Mouse (Mus musculus) liver, postnatal 0 days (tissue): ENCODE measurements around the gene Uvrag.

Experiments
- CTCF ChIP-seq: sonication (generic); IDR thresholded peaks from 2 replicates; pipeline ENCODE4 v1.5.1; 2016; ENCODE audit warnings: antibody characterized with exemption, low read depth
- EP300 ChIP-seq: IDR thresholded peaks from 2 replicates; pipeline ENCODE4 v1.6.1; 2016; ENCODE audit warnings: antibody characterized with exemption, low read depth, mild to moderate bottlenecking

GRCm38 (mm10) chr7:98871882-98872281 lies 269.1 kb downstream of the Uvrag start:
- no peak for TF ChIP-seq CTCF
- TF ChIP-seq EP300: no peak
